Mouse (Mus musculus) spleen, adult 18-20 months (tissue): ENCODE measurements at regions not wholly inside any gene's neighbourhood (a gene's known extent, or its start where the extent isn't known, plus 50 kb on each side); places are given as distances from the start of the nearest gene placed in this dataset.

ENCODE experiments used
- DNase-seq, 2 experiments: peaks; one replicate each; pipeline ENCODE4 v3.0.0; 2022; ENCODE audit warnings: mixed read lengths in 2 of 2

DNA sequence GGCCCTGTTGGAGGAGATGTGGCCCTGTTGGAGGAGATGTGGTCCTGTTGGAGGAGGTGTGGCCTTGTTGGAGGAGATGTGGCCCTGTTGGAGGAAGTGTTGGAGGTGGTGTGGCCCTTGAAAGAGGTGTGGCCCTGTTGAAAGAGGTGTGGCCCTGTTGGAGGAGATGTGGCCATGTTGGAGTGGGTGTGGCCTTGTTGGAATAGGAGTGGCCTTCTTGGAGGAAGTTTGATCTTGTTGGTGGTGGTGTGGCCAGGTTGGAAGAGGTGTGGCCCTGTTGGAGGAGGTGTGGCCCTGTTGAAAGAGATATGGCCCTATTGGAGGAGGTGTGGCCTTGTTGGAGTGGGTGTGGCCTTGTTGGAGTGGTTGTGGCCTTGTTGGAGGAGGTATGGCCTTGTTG is 220.3 kb downstream of the Cryba4 start:
- no peak for DNase-seq

DNA sequence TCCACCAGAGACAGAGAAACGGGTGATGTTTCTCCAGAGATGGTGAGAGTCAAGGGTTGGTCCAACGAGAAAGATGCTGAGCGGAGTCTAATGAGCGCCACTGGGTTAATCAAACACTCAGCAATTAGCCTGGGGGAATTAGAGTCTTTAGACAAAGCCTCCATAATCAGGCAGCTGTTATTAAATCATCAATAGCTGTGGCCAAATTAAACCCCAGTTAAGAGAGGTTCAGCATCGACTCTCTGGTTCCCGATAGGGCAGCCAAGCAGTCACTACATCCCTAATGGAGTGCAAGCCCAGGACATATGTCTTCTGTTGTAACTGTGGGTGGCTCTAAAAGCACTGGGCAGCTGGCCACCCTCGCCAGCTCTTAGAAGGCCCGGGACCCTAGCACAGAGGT is 216.9 kb downstream of the Cryba4 start:
- no peak for DNase-seq

DNA sequence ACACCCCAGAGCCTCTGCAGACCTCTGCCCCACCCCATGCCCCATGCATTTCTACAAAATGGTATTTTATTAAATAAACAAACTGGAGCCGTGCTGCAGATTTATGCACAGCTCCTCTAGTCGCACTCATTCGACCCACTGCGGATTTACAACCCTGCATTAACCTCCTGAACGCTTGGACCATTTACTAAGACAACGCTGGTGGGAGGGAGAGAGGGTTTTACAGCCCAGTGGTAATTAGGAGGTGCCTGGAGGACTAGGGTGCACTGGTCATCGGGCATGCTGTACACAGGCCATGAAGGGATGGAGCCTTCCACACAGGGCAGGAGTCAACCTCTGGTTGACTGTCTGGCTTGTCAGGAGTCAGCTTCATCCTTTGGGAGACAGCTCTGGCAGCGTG is 215.2 kb downstream of the Cryba4 start:
- no peak for DNase-seq

DNA sequence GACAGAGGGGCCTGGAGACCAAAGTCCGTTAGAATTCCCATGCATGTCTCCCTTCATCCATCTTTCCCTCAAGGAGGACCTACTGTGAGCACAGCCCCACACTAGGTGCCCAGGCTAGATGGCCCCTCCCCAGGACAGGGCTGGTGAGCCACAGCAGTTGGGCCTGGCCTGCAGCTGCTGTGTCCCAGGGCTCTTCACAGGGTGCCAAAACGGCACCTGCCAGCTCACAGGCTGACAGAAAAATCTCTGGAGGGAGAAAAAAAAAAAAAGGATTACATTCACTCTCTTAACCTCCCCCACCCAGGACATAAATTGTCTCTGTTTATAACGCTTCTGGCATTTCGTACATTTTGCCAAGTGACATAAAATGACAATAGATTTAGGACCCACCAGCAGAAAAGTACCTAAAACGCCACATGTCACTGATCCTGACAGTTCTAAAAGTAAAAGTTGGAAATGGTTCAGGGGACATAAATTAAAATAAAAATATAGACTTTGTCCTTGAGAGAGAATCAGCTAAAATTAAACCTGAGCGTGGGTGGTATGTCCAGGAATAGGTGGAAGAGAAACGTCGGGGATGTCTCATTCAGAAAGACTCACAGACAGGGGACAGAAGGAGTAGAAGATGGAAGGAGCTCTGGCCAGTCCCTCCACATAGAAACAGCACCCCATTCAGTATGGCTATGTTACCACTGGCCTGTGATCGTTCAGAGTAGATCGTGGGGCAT is 212.5 kb downstream of the Cryba4 start:
- DNase-seq: no peak

DNA sequence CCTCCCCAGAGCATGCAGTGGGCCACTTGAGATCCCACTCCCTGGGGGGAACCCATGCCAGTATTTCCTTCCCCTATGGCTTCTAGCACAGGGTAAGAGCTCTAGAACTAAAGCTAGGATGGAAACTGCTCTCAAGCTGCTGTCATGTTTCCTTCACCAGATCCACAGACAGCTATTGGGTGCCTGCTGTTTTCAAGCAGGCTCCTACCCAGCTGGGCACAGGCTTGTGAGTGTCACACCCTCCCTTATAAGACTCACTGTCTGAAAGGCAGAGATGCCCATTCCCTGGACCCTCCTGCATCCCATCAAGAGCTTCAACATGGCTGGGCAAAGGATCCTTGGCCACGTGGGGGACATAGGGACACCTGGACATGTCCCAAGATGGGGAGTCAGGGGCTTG is 211.6 kb downstream of the Cryba4 start:
- no peak for DNase-seq

DNA sequence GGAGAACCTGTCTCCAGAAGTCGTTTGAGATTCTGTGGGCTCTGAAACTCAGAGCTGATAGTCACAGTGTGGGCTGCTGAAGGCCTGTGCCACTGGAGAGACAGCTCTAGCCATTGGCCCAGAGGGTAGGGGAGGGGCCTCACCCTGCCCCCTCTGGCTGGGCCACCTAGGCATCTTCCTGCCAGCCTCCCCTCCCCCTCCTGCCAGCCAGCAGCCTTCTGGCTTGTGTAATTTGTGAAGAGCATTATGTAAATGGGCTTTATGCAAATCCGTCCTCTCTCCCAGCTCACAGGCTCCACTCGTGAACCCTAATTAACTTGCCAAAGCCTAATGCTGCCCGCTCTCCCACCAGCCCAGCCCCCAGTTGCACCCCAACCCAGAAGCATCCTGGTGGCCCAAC is 211.0 kb downstream of the Cryba4 start:
- DNase-seq: no peak

DNA sequence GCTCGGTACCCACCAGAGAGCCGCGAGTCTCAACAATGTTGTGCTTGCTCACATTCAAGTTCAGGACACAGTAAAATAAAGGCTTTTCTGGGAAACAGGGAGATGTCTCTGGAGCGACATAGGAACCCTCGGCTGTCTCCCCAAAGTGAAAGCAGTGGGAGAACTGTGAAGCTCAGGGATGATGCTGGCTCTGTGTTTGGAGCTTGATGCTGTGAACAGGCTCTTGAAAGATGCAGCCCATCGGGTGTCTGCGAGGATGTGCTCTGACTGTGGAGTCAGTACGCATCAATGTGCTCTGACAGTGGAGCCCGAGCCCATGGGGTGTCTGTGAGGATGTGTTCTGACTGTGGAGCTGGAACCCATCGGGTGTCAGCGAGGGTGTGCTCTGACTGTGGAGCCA is 210.1 kb downstream of the Cryba4 start:
- DNase-seq: no peak

DNA sequence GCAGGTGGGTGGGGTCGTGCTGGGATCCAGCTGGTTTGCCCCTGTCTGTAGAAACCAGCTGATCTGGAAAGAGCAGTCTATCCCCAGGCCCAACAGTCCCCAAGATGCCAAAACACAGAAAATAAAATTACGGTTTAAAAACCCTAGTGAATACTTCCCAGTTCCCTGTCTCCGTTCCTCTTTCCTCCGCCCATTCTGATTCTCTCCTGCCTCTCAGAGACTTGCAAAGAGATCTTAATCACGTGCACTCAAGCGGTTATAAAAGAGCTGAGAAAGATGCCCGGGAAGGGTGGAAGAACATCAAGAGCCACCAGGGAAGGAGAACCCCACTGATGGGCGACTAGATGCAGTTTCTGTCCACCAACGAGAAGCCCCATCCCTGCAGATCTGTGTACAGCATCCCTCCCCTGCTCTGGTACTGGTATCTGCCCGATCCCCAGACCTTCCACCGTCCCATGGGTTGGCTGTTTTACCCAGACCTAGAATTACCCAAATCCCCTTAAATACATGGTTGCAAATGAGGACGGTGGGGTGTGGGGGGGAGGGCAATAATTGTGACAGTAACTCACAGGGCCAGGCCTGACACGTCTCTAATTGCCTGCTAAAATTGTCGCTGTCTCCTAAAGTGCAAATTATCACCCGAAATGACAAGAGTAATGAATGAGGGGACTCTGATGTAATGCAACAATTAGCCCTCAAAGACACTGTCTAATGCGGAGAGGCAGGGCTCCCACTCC is 202.1 kb downstream of the Cryba4 start:
- no peak for DNase-seq

DNA sequence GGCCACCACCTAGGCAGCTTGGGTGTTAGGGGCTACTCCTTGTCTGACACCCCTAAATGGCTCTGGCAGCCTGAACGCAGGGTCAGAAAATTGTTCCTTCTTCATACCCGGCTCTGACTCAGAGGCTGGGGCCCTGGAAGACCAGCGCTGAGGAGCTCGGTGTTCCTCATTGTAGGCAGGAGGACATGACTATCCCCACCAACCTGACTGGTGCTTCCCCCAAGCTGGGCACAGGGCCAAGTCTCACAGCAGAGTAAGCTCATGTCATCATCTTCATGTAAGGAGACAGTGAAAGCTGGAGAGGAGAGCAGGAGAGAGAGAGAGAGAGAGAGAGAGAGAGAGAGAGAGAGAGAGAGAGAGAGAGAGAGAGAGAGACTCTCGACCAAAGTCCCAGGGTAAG is 201.4 kb downstream of the Cryba4 start:
- DNase-seq: no peak

DNA sequence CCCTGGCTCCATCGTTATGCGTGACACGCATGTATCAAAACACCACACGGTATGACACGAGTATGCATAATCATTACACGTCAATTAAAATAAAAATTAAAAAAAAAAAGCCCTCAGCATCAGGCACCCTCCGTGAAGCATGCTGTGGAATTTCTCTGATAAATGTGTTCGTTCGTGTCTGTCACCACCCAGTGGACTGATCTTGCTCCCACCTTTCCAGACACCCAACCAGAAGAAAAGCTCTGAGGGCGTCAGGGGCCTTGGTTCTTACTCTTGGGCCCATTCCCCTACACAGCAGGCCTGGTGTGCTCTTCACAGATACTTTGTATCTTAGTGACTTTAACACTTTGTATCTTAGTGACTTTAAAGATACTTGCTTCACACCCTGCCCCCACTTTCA is 200.5 kb downstream of the Cryba4 start:
- DNase-seq: no peak

DNA sequence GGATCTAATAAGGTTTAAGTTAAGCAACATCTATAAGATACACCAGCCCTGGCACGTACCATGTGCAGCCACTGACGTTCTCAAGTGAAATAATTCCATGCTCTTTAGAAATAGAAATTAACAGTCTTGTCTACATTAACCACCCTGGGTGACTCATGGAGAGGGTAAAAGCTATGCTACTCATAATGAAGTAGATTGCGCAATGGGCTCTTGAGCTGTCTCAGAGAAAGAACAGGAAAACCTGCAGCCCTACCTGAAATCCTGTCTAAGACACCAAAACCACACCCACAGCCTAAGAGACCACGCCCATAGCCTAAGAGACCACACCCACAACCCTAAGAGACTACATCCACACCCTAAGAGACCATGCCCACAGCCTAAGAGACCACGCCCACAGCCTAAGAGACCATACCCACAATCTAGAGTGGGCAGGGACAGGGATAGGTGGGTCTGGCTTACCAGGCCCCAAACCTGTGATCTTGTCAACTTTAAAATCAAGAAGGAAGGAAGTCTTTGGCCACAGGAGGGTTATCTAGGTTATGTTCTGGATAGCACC is 198.6 kb downstream of the Cryba4 start:
- DNase-seq: no peak

DNA sequence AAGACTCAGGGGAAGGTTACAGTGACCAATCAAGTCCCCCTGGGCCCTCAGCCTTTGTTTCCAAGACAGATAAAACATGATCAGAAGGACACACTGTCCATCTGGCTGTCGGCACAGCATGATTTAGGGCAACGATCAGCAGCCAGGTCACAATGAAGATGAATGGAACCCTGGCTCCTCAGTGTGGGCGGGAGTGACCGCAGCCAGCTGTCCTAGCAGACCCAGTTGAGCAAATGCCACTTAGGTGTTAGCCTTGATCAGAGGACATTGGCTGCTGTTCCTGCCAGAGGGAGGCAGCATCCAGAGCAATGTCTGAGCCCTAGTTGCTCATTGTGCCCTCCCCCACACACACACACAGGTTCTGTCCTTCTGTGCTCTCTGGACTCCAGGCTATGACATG is 197.3 kb downstream of the Cryba4 start:
- DNase-seq: no peak

DNA sequence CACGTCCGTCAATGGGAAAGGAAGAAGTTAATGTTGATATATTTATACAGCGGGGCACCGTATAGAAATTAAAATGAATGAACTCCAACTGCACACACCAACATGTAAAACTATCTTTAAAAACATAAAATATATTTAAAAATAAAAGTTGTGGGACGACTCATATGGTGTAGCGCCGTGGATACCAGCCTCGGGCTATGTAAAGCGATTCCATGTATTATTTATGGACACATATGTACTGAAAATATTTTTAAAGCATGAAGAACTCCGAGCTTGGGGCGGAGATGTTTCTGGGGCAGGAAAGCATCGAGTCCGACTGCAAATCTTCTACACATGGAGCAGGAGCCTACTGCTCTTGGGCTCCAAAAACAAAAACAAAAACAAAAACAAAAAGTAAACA is 182.4 kb downstream of the Cryba4 start:
- no peak for DNase-seq

DNA sequence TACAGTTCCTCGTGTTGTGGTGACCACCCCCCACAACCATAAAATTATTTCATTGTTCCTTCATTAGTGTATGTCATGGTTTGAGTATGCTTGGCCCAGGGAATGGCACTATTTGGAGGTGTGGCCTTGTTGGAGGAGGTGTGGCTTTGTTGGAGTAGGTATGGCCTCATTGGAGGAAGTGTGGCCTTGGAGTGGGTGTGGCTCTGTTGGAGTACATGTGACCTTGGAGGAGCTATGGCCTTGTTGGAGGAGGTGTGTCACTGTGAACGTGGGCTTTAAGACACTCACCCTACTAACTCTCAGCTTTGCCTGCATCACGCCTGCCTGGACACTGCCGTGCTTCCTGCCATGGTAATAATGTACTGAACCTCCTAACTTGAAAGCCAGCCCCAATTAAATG is 179.9 kb downstream of the Cryba4 start:
- DNase-seq: no peak

DNA sequence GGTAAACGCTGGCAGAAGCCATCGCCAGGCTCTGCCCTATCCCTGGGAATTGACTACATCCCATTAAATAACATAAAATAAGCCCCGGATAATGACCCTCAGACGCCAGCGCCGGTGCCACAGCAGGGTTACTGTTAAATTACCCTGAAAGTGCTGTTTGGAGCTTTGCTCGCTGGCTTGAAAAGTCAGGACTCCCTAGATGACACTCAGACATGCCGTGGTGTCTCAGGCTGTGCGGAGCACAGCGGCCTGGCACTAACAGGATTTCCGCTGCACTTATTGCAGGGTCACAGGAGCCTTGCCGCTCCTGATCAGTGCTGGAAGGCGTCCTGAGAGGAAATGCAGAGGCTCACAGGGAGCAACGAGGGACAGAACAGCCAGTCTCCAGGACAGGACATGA is 175.2 kb downstream of the Cryba4 start:
- no peak for DNase-seq

DNA sequence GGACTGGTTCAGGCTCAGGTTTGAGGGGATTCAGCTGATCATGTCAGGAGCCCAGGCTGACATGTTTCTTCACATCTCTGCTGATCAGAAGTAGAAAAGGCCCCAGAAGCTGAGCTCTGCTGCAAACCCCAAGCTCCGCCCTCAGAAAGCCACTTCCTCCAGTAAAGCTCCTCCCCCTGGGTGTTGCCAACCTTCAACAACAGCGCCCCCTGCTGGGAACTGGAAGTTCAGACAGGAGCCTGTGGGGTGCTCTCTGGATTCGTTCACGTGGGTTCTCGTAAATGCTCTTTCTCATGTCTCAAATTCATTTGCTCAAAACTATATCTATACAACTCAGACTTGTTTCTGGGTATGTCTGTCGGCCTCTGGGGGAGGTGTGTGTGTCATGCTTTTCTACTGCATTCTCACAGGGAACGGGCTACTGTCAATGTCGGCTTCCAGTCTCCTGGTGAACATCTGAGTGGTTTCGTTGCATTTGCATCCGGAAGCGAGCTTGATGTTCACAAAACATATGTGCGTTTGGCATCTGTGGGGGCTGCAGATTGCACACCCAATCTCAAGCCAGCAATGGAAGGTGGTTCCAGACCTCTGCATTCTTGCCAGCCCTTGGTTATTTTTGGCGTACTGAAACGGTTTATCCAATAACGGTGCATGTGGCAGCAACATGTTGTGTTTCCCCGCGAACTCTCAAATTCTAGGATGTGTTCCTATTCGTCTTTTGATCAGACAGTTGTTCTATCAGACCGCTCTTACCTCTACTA is 174.3 kb downstream of the Cryba4 start:
- no peak for DNase-seq

DNA sequence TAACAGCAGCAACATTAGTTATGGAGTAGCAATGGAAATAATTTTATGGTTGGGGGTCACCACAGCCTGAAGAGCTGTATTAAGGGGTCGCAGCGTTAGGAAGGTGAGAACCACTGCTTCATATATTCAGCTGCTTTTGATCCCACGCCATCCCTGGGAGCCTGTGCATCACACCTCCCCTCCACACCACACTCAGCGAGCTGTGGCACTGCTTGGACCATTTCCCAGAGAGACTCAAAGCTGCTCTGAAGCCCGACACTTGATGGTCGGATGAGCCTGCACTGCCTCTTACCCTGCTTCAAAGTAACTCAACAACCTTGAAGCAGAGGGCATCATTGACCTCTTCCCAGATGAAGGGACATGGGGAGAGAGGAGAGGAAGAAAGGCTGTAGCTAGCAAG is 171.3 kb downstream of the Cryba4 start:
- DNase-seq: no peak

DNA sequence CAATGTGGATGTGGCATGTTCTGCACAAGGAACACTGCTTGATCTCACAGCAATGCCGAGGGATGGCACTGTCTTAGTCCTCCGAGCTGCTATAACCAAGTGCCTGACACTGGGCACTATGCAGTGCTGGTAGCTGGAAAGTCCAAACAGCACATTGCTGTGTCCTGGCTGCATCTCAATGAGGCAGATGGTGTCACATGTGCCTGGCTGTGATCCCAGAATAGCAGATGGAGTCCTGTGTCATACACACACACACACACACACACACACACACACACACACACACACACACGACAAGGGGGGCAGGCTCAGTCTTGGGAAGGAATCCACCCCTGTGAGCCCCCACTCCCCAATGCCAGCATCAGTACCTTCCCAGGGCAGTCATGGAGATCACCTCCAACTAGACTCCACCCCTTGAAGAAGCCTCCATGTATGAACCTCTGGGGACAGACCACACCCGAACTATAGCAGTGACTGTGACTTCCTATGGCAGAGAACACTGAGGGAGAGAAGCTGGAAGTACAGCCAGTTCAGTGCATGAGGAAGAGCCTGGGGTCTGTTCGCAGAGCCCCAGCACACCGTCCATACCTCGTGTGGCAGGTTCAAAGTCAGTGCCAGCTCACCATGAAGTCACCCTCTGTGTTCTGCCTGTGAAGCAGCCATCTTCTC is 160.3 kb downstream of the Cryba4 start:
- DNase-seq: no peak

DNA sequence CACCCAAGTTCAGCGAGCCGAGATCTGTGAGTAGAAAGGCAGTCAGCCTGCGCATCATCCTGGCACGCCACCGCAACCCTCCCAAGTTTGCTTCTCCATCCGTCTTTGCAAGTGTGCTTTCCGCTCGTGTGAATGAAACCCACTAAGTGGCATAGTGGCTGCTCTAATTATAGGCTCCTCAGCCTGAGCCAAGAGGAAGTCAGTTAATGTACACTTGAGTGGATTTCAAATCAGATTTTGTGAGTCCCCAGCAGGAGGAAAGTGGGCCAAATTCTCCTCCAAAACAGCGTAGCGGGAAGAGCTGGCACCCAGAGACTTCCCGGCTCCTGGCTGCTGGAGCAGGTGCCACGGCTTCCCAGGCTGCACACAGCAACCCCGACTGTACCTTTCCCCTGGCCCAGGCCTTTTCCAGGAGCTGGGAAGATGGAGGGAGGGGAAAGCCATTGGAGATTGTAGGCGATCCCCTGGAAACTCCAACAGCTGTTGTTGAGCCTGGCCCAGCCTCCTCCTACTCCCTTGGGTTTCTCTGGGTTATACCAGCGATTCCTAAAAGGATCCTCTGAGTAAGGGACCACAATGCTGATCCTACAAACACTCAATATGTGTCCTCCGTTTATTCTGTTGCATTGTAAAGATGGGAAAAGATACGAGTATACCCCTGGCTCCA is 158.3 kb downstream of the Cryba4 start:
- DNase-seq: peak in 1 of 2 experiments; percentile 22

DNA sequence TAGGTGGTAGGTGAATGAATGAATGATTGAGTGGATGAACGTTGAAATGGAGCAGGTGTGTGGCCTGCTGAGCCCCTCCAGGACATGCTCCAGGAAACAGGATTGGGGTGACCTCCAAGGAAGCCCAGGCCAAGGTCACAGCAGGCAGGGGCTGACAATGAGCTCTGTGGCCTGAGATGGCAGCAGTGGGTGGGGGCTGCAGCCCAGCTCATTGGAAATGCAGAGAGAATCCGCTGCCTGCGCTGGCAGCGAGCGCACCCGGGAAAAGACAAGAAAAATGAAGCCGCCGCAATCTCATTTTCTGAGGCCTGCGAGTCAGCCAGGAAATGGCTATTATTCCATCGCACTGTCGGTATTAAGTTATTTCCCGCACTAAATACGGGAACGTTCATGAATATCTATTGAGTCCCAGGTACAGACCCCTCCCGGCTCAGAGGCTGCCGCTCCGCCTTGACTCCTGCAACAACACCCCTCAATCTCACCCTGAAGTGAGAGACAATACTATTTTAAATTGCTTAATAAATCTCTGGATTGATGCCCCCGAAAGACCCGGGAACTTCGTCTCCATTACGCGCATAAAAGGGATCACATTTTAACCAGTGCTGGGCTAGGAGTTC is 153.7 kb downstream of the Cryba4 start:
- no peak for DNase-seq

DNA sequence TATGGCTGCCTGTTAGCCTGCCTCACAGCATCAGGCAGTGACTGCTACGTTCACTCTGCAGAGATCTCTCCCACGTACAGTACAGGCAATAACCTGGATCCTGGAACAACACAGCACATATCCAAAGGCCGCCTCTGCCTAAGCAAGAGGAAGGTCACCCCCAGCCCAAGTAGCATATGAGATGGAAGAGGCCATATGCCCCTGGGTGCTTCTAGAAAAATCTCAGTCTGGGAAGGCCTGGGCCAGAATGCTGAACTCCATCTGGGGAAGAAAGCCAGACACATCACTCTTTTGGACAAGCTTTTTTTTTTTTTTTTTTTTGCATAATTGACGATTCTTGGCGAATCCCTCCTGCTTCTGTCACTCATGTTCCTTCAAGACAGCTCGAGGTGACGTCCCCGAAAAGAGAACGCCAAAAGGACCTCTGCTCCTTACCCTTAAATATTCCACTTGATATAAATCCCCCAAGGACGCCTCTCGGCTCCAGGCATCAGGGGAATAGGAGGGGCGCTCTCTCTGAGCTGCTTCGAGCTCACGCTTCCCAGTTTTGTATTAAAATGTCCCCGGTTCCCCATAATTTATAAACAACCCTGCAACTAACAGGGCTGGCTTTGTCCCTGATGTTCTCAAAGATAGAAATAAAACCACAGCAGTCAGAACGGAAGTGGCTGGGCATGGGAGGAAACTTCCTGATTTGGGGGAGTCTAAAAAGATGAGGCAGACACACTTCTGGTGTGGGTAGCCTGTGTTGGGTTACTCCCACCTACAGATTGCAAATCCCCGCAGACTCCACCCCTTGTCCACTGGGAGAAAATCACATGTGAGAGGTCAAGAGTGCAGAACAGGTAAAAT is 150.4 kb downstream of the Cryba4 start:
- peak in 1 of 2 experiments; percentile 16 for DNase-seq
